Mouse (Mus musculus) bone marrow macrophage, adult 2 months (primary cell): Measurements from ENCODE around the gene Mast3.

Experiments used
- CTCF ChIP-seq: IDR thresholded peaks from 2 replicates; pipeline ENCODE4 v1.5.1; 2012; ENCODE audit warnings: low read depth, mild to moderate bottlenecking, low read length, moderate library complexity
- POLR2A ChIP-seq: IDR thresholded peaks from 2 replicates; pipeline ENCODE4 v1.6.1; 2012; ENCODE audit warnings: mild to moderate bottlenecking, low read depth, low read length, borderline replicate concordance

DNA sequence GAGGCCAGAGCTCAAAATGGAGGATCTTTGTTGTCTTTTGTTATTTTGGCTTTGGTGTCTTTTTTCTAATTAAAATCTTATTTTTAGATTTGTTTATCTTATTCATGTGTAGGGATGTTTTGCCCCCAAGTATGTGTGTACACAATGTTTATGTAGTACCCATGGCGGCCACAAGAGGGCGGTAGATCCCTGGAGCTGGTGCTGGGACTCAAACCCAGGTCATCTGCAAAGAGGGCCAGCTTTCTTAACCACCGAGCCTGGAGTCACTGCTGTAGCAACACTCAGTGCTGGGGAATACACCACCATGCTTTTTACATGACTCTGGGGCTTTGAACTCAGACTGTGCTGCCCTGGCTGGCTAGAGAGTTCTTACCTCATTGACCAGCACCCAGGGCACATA lies 41.5 kb downstream of the Mast3 start:
- TF ChIP-seq CTCF (peak; percentile 79), POLR2A (no peak)
